ENCODE assay signal across 12 mouse cellular contexts in genomic region chr8:107472403-107473100, GRCm38 (mm10). TPM values are rescaled to one million over a fixed set of nuclear protein-coding genes. Genes with fewer than 3 reads are reported as not detected.
DNase-seq lines count a peak whose midpoint lies in the region; ATAC-seq and TF ChIP-seq lines count a peak whose summit lies in the region.
"Had no signal": no experiment of that assay in that cellular context is flagged by ENCODE, and none has a peak within 500 bp of the region (broad histone marks: within the 10 kb centered on the region; RNA-seq: fewer than 3 reads in every experiment).

No protein-coding gene starts in this region.

- H3K4me1 ChIP-seq in heart, embryonic 10.5 days: peaks cover 16% of the 10 kb centered on the region
- H3K4me1 ChIP-seq in liver, postnatal 0 days (ENCODE audit: insufficient read depth): peaks cover 6% of the 10 kb centered on the region; the same call in 1 of the 2 replicates
- H3K4me1 ChIP-seq in liver, embryonic 12.5 days: peaks cover 18% of the 10 kb centered on the region
- H3K4me1 ChIP-seq in embryonic facial prominence, embryonic 15.5 days: peaks cover 26% of the 10 kb centered on the region
- H3K4me1 ChIP-seq in forebrain, embryonic 16.5 days (replicated peaks; ENCODE audit: control insufficient read depth, insufficient read depth, low read length): no peaks in the 10 kb centered on the region; the same call in 1 of the 2 replicates
- H3K4me1 ChIP-seq: forebrain, embryonic 12.5 days had no signal

- no peak overlapping the region for H3K4me3 ChIP-seq in heart, embryonic 10.5 days
- no peak overlapping the region for H3K4me3 ChIP-seq in liver, postnatal 0 days (ENCODE audit: low read depth, low read length)
- no peak overlapping the region for H3K4me3 ChIP-seq in liver, embryonic 12.5 days
- H3K4me3 ChIP-seq in embryonic facial prominence, embryonic 15.5 days (replicated peaks): no peak overlapping the region
- H3K4me3 ChIP-seq in forebrain, embryonic 16.5 days (replicated peaks; ENCODE audit: low read length): no peak overlapping the region
- H3K4me3 ChIP-seq: forebrain, embryonic 12.5 days had no signal

- TF ChIP-seq EP300 in liver, postnatal 0 days (IDR thresholded peaks at IDR 0.05; ENCODE audit: low read depth): no peak

- no peak overlapping the region for H3K9ac ChIP-seq in liver, postnatal 0 days (replicated peaks)
- no peak overlapping the region for H3K9ac ChIP-seq in liver, embryonic 12.5 days
- no peak overlapping the region for H3K9ac ChIP-seq in embryonic facial prominence, embryonic 15.5 days
- no peak overlapping the region for H3K9ac ChIP-seq in forebrain, embryonic 16.5 days (replicated peaks; ENCODE audit: low read depth, low read length)
- H3K9ac ChIP-seq: forebrain, embryonic 12.5 days had no signal

- no peak for ATAC-seq in liver, postnatal 0 days
- no peak for ATAC-seq in liver, embryonic 12.5 days
- peak; percentile 39; the same call in 1 of the 2 replicates for ATAC-seq in embryonic facial prominence, embryonic 15.5 days (ENCODE audit: insufficient number of reproducible peaks, low FRiP score, low TSS enrichment, low read depth)
- ATAC-seq in megakaryocyte progenitor cell, adult 5-6 weeks (replicated peaks; ENCODE audit: poor library complexity): peak; percentile 75
- ATAC-seq in forebrain, embryonic 16.5 days: no peak
- ATAC-seq: intestine, postnatal 0 days had no signal

- no peaks in the 10 kb centered on the region for H3K9me3 ChIP-seq in heart, embryonic 10.5 days
- H3K9me3 ChIP-seq in liver, postnatal 0 days (ENCODE audit: low read length): no peaks in the 10 kb centered on the region
- H3K9me3 ChIP-seq in liver, embryonic 12.5 days (replicated peaks): no peaks in the 10 kb centered on the region
- H3K9me3 ChIP-seq in embryonic facial prominence, embryonic 15.5 days (replicated peaks): no peaks in the 10 kb centered on the region
- H3K9me3 ChIP-seq in forebrain, embryonic 16.5 days (ENCODE audit: control insufficient read depth, low read length): no peaks in the 10 kb centered on the region
- H3K9me3 ChIP-seq: forebrain, embryonic 12.5 days; G1E had no signal

- no peaks in the 10 kb centered on the region for H3K27me3 ChIP-seq in heart, embryonic 10.5 days (ENCODE audit: insufficient read depth, poor library complexity, severe bottlenecking)
- no peaks in the 10 kb centered on the region for H3K27me3 ChIP-seq in liver, postnatal 0 days (ENCODE audit: insufficient read depth, low read length)
- no peaks in the 10 kb centered on the region for H3K27me3 ChIP-seq in liver, embryonic 12.5 days (replicated peaks)
- no peaks in the 10 kb centered on the region for H3K27me3 ChIP-seq in embryonic facial prominence, embryonic 15.5 days
- H3K27me3 ChIP-seq in forebrain, embryonic 16.5 days (replicated peaks; ENCODE audit: control insufficient read depth, insufficient read depth, low read length): no peaks in the 10 kb centered on the region
- H3K27me3 ChIP-seq: forebrain, embryonic 12.5 days had no signal

- H3K36me3 ChIP-seq in heart, embryonic 10.5 days: peaks cover 16% of the 10 kb centered on the region; the same call in 1 of the 2 replicates
- H3K36me3 ChIP-seq in liver, postnatal 0 days (replicated peaks; ENCODE audit: insufficient read depth, low read length): peaks cover 31% of the 10 kb centered on the region
- H3K36me3 ChIP-seq in liver, embryonic 12.5 days: peaks cover 29% of the 10 kb centered on the region
- no peaks in the 10 kb centered on the region for H3K36me3 ChIP-seq in embryonic facial prominence, embryonic 15.5 days
- H3K36me3 ChIP-seq in forebrain, embryonic 16.5 days (ENCODE audit: control insufficient read depth, insufficient read depth): no peaks in the 10 kb centered on the region

- WGBS in heart, embryonic 10.5 days: 66% methylated on average over 10 of the region's 10 CpGs
- 47% methylated on average over 10 of the region's 10 CpGs for WGBS in liver, postnatal 0 days (ENCODE audit: insufficient replicate concordance)
- 59% methylated on average over 10 of the region's 10 CpGs for WGBS in liver, embryonic 12.5 days (ENCODE audit: insufficient replicate concordance)
- 47% methylated on average over 10 of the region's 10 CpGs for WGBS in embryonic facial prominence, embryonic 15.5 days
- 69% methylated on average over 10 of the region's 10 CpGs for WGBS in forebrain, embryonic 16.5 days

- no peak for TF ChIP-seq CTCF in liver, postnatal 0 days (IDR thresholded peaks at IDR 0.05; ENCODE audit: low read depth)

- H3K27ac ChIP-seq in heart, embryonic 10.5 days: peak overlapping the region; percentile 42
- H3K27ac ChIP-seq in liver, postnatal 0 days (ENCODE audit: low read depth): 0 out of 2 replicates have a peak overlapping the region, but pooled peaks have one; percentile 30
- H3K27ac ChIP-seq in liver, embryonic 12.5 days: no peak overlapping the region
- H3K27ac ChIP-seq in embryonic facial prominence, embryonic 15.5 days (replicated peaks): peak overlapping the region; percentile 53
- H3K27ac ChIP-seq in forebrain, embryonic 16.5 days (ENCODE audit: low read length): no peak overlapping the region
- H3K27ac ChIP-seq: forebrain, embryonic 12.5 days had no signal

- no peak overlapping the region for H3K4me2 ChIP-seq in liver, postnatal 0 days (ENCODE audit: low read depth, low read length)
- no peak overlapping the region for H3K4me2 ChIP-seq in liver, embryonic 12.5 days
- H3K4me2 ChIP-seq in embryonic facial prominence, embryonic 15.5 days (replicated peaks): no peak overlapping the region
- no peak overlapping the region for H3K4me2 ChIP-seq in forebrain, embryonic 16.5 days (ENCODE audit: low read length)
- H3K4me2 ChIP-seq: forebrain, embryonic 12.5 days had no signal

- DNase-seq in heart, embryonic 10.5 days (ENCODE audit: low spot score): no peak
- DNase-seq in heart, adult 9 months (ENCODE audit: low spot score in 2 of 2): no peak
- DNase-seq in liver, postnatal 0 days: no peak
- no peak for DNase-seq in cerebellum, adult 11-12 months
- DNase-seq: left cerebral cortex, postnatal 4 days had no signal

RNA-seq across cellular contexts. Expression of gene Wwp2, which starts 36.4 kb away (rescaled TPM):
- 38.9 and 46.4 TPM in 2 replicates for polyA plus RNA-seq in heart, embryonic 10.5 days (2016; fragmentation: Nextera tagmentation; extraction: Ambion mirVana)
- 26.2 and 29.1 TPM in 2 replicates for polyA plus RNA-seq in liver, postnatal 0 days (2015; fragmentation: Nextera tagmentation; extraction: Ambion mirVana)
- polyA plus RNA-seq in liver, embryonic 12.5 days (2016; fragmentation: Nextera tagmentation; extraction: Ambion mirVana): 37.9 and 39.0 TPM in 2 replicates
- polyA plus RNA-seq in embryonic facial prominence, embryonic 15.5 days (2015; fragmentation: Nextera tagmentation; extraction: Ambion mirVana): 65.0 and 84.3 TPM in 2 replicates
- total RNA-seq in megakaryocyte progenitor cell, adult 5-6 weeks (2015): 31.8 and 41.3 TPM in 2 replicates
- 52.3 and 54.7 TPM in 2 replicates for total RNA-seq in megakaryocyte progenitor cell, adult 5-6 weeks (2017)
- 41.5 and 43.0 TPM in 2 replicates for polyA plus RNA-seq in forebrain, embryonic 16.5 days (2015; fragmentation: Nextera tagmentation; extraction: Ambion mirVana)

RNA-seq across cellular contexts. Expression of gene Nob1, which starts 47.7 kb away (rescaled TPM):
- 57.5 and 80.1 TPM in 2 replicates for polyA plus RNA-seq in heart, embryonic 10.5 days (2016; fragmentation: Nextera tagmentation; extraction: Ambion mirVana)
- polyA plus RNA-seq in liver, postnatal 0 days (2015; fragmentation: Nextera tagmentation; extraction: Ambion mirVana): 17.0 and 18.4 TPM in 2 replicates
- polyA plus RNA-seq in liver, embryonic 12.5 days (2016; fragmentation: Nextera tagmentation; extraction: Ambion mirVana): 63.7 and 68.9 TPM in 2 replicates
- 79.1 and 84.7 TPM in 2 replicates for polyA plus RNA-seq in embryonic facial prominence, embryonic 15.5 days (2015; fragmentation: Nextera tagmentation; extraction: Ambion mirVana)
- 56.4 and 57.4 TPM in 2 replicates for total RNA-seq in megakaryocyte progenitor cell, adult 5-6 weeks (2015)
- total RNA-seq in megakaryocyte progenitor cell, adult 5-6 weeks (2017): 35.8 and 36.5 TPM in 2 replicates
- polyA plus RNA-seq in forebrain, embryonic 16.5 days (2015; fragmentation: Nextera tagmentation; extraction: Ambion mirVana): 85.9 and 90.0 TPM in 2 replicates

Comparison
In these comparisons a context has a peak if more than half of its experiments do, and no peak if none do; other contexts are left out.
1. H3K27ac ChIP-seq: peak in heart, embryonic 10.5 days (single experiment), liver, postnatal 0 days (single experiment) and embryonic facial prominence, embryonic 15.5 days (single experiment); none in liver, embryonic 12.5 days (single experiment) and forebrain, embryonic 16.5 days (single experiment).
2. ATAC-seq: peak in embryonic facial prominence, embryonic 15.5 days (single experiment) and megakaryocyte progenitor cell, adult 5-6 weeks (single experiment); none in liver, postnatal 0 days (single experiment), liver, embryonic 12.5 days (single experiment) and forebrain, embryonic 16.5 days (single experiment).